Mouse (Mus musculus): ENCODE measurements at regions not wholly inside any gene's neighbourhood (a gene's known extent, or its start where the extent isn't known, plus 50 kb on each side); places are given as distances from the start of the nearest gene placed in this dataset.

DNA sequence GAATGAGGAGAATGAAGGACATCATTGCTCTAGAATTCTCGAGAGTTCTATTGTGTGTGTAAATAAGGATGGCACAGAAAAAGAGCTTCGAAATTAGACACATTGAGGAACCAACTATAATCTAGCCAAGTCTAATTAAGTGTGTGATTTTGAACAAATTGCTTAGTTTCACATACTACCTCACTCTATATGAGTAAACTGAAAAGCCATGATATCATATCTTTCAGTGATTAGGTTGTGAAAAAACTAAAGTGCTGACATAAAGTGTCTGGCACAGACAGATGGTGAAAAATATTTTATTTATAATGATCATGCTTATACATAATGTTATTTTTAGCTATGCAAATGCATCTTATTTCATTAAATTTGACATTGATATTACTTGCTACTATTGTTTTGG, 124.6 kb upstream of the Nrip1 start:
- no peak for TF ChIP-seq CTCF (IDR thresholded peaks at IDR 0.05; ENCODE audit: low read depth)
- TF ChIP-seq EP300 (IDR thresholded peaks at IDR 0.05; ENCODE audit: low read depth), result no peak

Measured in heart, postnatal 0 days (tissue).